Mouse (Mus musculus) kidney, adult 2 months (tissue): ENCODE data around the gene B3gnt7.

Experiments
- CTCF ChIP-seq: fragments of 200-500 bp; conservative IDR thresholded peaks from 2 replicates; pipeline ENCODE4 v1.5.1; 2011; ENCODE audit warnings: low read depth, mild to moderate bottlenecking, control low read depth, low read length, moderate library complexity, mixed read lengths; ENCODE audit not compliant: insufficient read depth, insufficient read length
- POLR2A ChIP-seq: fragments of 200-500 bp; IDR thresholded peaks from one replicate; pipeline ENCODE4 v1.6.1; 2011; ENCODE audit warnings: low read depth, low read length, control low read depth

- no peak for TF ChIP-seq POLR2A
- TF ChIP-seq CTCF, result no peak
These were observed 25.6 kb upstream of the B3gnt7 start for GRCm38 (mm10) chr1:86277055-86277454.
